Mouse (Mus musculus) forebrain, embryonic 12.5 days (tissue): ENCODE results near the gene Rdm1. TPM values are rescaled to one million over a fixed set of nuclear protein-coding genes. Genes with fewer than 3 reads are reported as not detected.
A peak's percentile ranks its signal among the peaks of the same experiment; 100 is the strongest.

Experiments used
- ATAC-seq: fragments of 200-750 bp; cut with Nextera tagmentation; 2 replicates; pipeline ENCODE4 v1.8.0; 2017; ENCODE audit warnings: moderate TSS enrichment; ENCODE audit not compliant: low FRiP score
- H3K27ac ChIP-seq: fragments of 300-500 bp; sonication (generic); 2 replicates; pipeline ENCODE4 v1.5.1; 2016; ENCODE audit warnings: mild to moderate bottlenecking
- H3K27me3 ChIP-seq: fragments of 300-500 bp; sonication (generic); 2 replicates; pipeline ENCODE4 v1.6.1; 2016; ENCODE audit warnings: mild to moderate bottlenecking
- H3K36me3 ChIP-seq: fragments of 300-500 bp; sonication (generic); replicated peaks from 2 replicates; pipeline ENCODE4 v1.6.1; 2016; ENCODE audit warnings: mild to moderate bottlenecking
- H3K4me1 ChIP-seq: fragments of 300-500 bp; sonication (generic); 2 replicates; pipeline ENCODE4 v1.6.1; 2016
- H3K4me2 ChIP-seq: fragments of 300-500 bp; sonication (generic); 2 replicates; pipeline ENCODE4 v1.6.1; 2016; ENCODE audit warnings: mild to moderate bottlenecking, moderate library complexity
- H3K4me3 ChIP-seq: fragments of 300-500 bp; sonication (generic); replicated peaks from 2 replicates; pipeline ENCODE4 v1.5.1; 2016; ENCODE audit warnings: mild to moderate bottlenecking
- H3K9ac ChIP-seq: fragments of 300-500 bp; sonication (generic); 2 replicates; pipeline ENCODE4 v1.6.1; 2016; ENCODE audit warnings: mild to moderate bottlenecking
- H3K9me3 ChIP-seq: fragments of 300-500 bp; sonication (generic); 2 replicates; pipeline ENCODE4 v1.6.1; 2016
- WGBS: fragments of 180-500 bp; shearing (Covaris S2); methylation state at CpG from one replicate; pipeline ENCODE4 v1.1.7; 2016; 5-methylcytosine and 5-hydroxymethylcytosine counted together
- polyA plus RNA-seq: library from polyadenylated mRNA; unstranded; fragments of >200 nt; fragmentation: Nextera tagmentation; extraction: Ambion mirVana; gene quantifications from 2 replicates; pipeline ENCODE4 v1.2.1, GENCODE M21; 2016

The Rdm1 gene
- polyA plus RNA-seq, 1 experiment from 2014 or later: 50.9 TPM

GRCm38 (mm10) chr11:101664825-101665635, 38.0 kb downstream of the Rdm1 start, which contains the start of gene Arl4d:
Gene Arl4d, plus strand, starts transcription at chr11:101665541.
- H3K9ac ChIP-seq: peak within 1 kb of the TSS; percentile 68
- H3K4me1 ChIP-seq: peaks cover 28% of the 10 kb centered on the region
- H3K27me3 ChIP-seq: peaks cover 12% of the 10 kb centered on the region
- peak within 1 kb of the TSS; percentile 58 for H3K4me3 ChIP-seq
- ATAC-seq: peak; percentile 96
- H3K27ac ChIP-seq: peak within 1 kb of the TSS; percentile 82
- H3K9me3 ChIP-seq: no peaks in the 10 kb centered on the region
- peak within 1 kb of the TSS; percentile 94 for H3K4me2 ChIP-seq
- no peaks in the 10 kb centered on the region for H3K36me3 ChIP-seq
- 8% methylated on average over 34 of the region's 34 CpGs for WGBS

- Histone ChIP-seq H3K4me1 (peaks cover 28% of the 10 kb centered on the region), H3K9ac (peak overlapping the region; percentile 68), H3K27me3 (peaks cover 12% of the 10 kb centered on the region), H3K27ac (peak overlapping the region; percentile 82), H3K36me3 (no peaks in the 10 kb centered on the region), H3K4me2 (peak overlapping the region; percentile 94), H3K9me3 (no peaks in the 10 kb centered on the region), H3K4me3 (peak overlapping the region; percentile 58)
- no peak for ATAC-seq
- WGBS: 2% methylated on average over 24 of the region's 24 CpGs
Observed at GRCm38 (mm10) chr11:101665636-101665992, 38.6 kb downstream of the Rdm1 start.

DNA sequence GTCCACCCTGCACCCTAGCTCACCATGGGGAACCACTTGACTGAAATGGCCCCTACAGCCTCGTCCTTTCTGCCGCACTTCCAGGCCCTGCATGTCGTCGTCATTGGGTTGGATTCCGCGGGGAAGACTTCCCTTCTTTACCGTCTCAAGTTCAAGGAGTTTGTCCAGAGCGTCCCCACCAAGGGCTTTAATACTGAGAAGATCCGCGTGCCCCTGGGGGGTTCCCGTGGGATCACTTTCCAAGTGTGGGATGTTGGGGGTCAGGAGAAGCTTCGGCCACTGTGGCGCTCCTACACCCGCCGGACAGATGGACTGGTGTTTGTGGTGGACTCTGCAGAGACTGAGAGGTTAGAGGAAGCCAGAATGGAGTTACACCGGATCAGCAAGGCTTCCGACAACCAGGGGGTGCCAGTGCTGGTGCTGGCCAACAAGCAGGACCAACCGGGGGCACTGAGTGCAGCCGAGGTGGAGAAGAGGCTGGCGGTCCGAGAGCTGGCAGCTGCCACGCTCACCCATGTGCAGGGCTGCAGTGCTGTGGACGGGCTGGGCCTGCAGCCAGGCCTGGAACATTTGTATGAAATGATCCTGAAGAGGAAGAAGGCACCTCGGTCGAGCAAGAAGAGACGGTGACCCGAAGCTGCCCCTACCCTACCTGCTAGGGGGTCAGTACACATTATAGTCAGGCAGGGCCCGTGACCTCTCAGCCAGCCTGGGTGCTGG, 39.8 kb downstream of the Rdm1 start:
- WGBS: 86% methylated on average over 28 of the region's 28 CpGs
- H3K36me3 ChIP-seq: no peaks in the 10 kb centered on the region
- H3K4me3 ChIP-seq: peak overlapping the region; percentile 58
- H3K4me2 ChIP-seq: peak overlapping the region; percentile 94
- H3K9me3 ChIP-seq: no peaks in the 10 kb centered on the region
- H3K27me3 ChIP-seq: peaks cover 12% of the 10 kb centered on the region
- no peak overlapping the region for H3K27ac ChIP-seq
- H3K9ac ChIP-seq: peak overlapping the region; percentile 47; the same call in 1 of the 2 replicates
- ATAC-seq: no peak
- H3K4me1 ChIP-seq: peaks cover 28% of the 10 kb centered on the region

GRCm38 (mm10) chr11:101667871-101668532, 41.0 kb downstream of the Rdm1 start:
- H3K4me2 ChIP-seq: peak overlapping the region; percentile 94
- 76% methylated on average over 14 of the region's 14 CpGs for WGBS
- H3K27ac ChIP-seq: peak overlapping the region; percentile 71
- H3K4me1 ChIP-seq: peaks cover 28% of the 10 kb centered on the region
- no peaks in the 10 kb centered on the region for H3K9me3 ChIP-seq
- H3K4me3 ChIP-seq: peak overlapping the region; percentile 19; the same call in 1 of the 2 replicates
- 0 out of 2 replicates have a peak overlapping the region, but pooled peaks have one; percentile 9 for H3K9ac ChIP-seq
- no peaks in the 10 kb centered on the region for H3K36me3 ChIP-seq
- no peak for ATAC-seq
- peaks cover 12% of the 10 kb centered on the region for H3K27me3 ChIP-seq

GRCm38 (mm10) chr11:101668546-101669261, 41.7 kb downstream of the Rdm1 start:
- 51% methylated on average over 10 of the region's 13 CpGs for WGBS
- Histone ChIP-seq H3K4me3 (peak overlapping the region; percentile 19; the same call in 1 of the 2 replicates), H3K4me2 (peak overlapping the region; percentile 94), H3K9ac (peak overlapping the region; percentile 25; the same call in 1 of the 2 replicates), H3K9me3 (no peaks in the 10 kb centered on the region), H3K36me3 (no peaks in the 10 kb centered on the region), H3K4me1 (peaks cover 28% of the 10 kb centered on the region), H3K27me3 (peaks cover 12% of the 10 kb centered on the region), H3K27ac (peak overlapping the region; percentile 71)
- no peak for ATAC-seq

- H3K27me3 ChIP-seq: peaks cover 12% of the 10 kb centered on the region
- no peak overlapping the region for H3K4me2 ChIP-seq
- no peaks in the 10 kb centered on the region for H3K36me3 ChIP-seq
- no peaks in the 10 kb centered on the region for H3K9me3 ChIP-seq
- H3K9ac ChIP-seq: no peak overlapping the region
- ATAC-seq: no peak
- WGBS: 81% methylated on average over 1 of the region's 1 CpGs
- H3K27ac ChIP-seq: no peak overlapping the region
- peaks cover 23% of the 10 kb centered on the region for H3K4me1 ChIP-seq
- no peak overlapping the region for H3K4me3 ChIP-seq
Observed at GRCm38 (mm10) chr11:101670334-101670733, 43.3 kb downstream of the Rdm1 start.

GRCm38 (mm10) chr11:101671255-101671654, 44.3 kb downstream of the Rdm1 start:
- H3K27me3 ChIP-seq: peaks cover 12% of the 10 kb centered on the region
- H3K4me2 ChIP-seq: no peak overlapping the region
- H3K9me3 ChIP-seq: no peaks in the 10 kb centered on the region
- ATAC-seq: no peak
- H3K9ac ChIP-seq: no peak overlapping the region
- H3K4me1 ChIP-seq: peaks cover 19% of the 10 kb centered on the region
- H3K4me3 ChIP-seq: no peak overlapping the region
- no peak overlapping the region for H3K27ac ChIP-seq
- H3K36me3 ChIP-seq: no peaks in the 10 kb centered on the region
- WGBS: 83% methylated on average over 4 of the region's 4 CpGs

- no peak overlapping the region for H3K27ac ChIP-seq
- no peaks in the 10 kb centered on the region for H3K36me3 ChIP-seq
- H3K4me3 ChIP-seq: no peak overlapping the region
- WGBS: 44% methylated on average over 16 of the region's 16 CpGs
- no peak for ATAC-seq
- no peak overlapping the region for H3K4me2 ChIP-seq
- H3K4me1 ChIP-seq: peaks cover 13% of the 10 kb centered on the region
- no peaks in the 10 kb centered on the region for H3K27me3 ChIP-seq
- no peak overlapping the region for H3K9ac ChIP-seq
- no peaks in the 10 kb centered on the region for H3K9me3 ChIP-seq
Observed at GRCm38 (mm10) chr11:101673010-101673642, 46.1 kb downstream of the Rdm1 start.

- H3K9ac ChIP-seq: no peak overlapping the region
- H3K4me2 ChIP-seq: no peak overlapping the region
- 90% methylated on average over 5 of the region's 5 CpGs for WGBS
- peaks cover 3% of the 10 kb centered on the region for H3K4me1 ChIP-seq
- H3K9me3 ChIP-seq: no peaks in the 10 kb centered on the region
- no peak for ATAC-seq
- H3K4me3 ChIP-seq: no peak overlapping the region
- no peak overlapping the region for H3K27ac ChIP-seq
- H3K27me3 ChIP-seq: no peaks in the 10 kb centered on the region
- H3K36me3 ChIP-seq: no peaks in the 10 kb centered on the region
Observed at GRCm38 (mm10) chr11:101674106-101674505, 47.1 kb downstream of the Rdm1 start.

DNA sequence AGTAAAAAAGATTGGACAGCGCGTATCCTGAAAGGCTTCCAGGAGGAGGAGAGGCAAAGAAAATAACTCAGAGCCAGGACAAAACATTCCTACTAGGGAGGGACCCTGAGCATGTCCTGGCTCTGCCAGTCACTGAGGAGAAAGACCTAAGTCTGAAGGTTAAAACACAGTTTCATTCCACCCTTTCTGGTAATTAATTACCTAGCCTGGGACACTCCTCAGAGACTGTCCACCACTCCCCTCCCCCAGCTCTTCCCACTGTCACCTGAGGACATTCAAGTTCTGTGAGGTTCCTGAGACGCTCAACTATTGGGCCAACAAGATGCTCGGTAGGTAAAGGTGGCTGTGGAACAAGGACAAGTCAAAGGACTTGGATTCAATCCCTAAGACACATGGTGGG, 48.4 kb downstream of the Rdm1 start:
- Histone ChIP-seq H3K4me2 (no peak overlapping the region), H3K36me3 (no peaks in the 10 kb centered on the region), H3K9me3 (no peaks in the 10 kb centered on the region), H3K4me3 (no peak overlapping the region), H3K27ac (no peak overlapping the region), H3K27me3 (no peaks in the 10 kb centered on the region), H3K9ac (no peak overlapping the region), H3K4me1 (peaks cover 4% of the 10 kb centered on the region; the same call in 1 of the 2 replicates)
- WGBS: 92% methylated on average over 4 of the region's 4 CpGs
- no peak for ATAC-seq

DNA sequence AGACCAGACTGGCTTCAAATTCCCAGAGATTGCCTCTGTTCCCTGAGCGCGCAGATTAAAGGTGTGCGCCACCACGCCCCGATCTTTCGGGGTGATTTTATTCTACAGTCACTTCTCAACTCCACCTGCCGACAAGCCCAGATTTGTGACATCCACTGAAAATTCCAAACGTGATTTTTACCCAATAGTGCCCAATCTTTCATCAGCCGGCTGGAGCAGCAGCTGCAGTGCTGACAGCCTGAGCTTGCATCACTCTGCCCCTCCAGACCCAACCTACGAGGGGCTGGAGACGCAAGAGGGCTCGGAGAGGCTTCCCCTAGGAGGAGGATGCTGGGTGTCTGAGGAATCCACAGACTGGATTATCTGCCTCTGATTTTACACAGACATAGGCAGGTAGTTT, 50.7 kb downstream of the Rdm1 start:
- Histone ChIP-seq H3K9ac (no peak overlapping the region), H3K9me3 (no peaks in the 10 kb centered on the region), H3K27me3 (no peaks in the 10 kb centered on the region), H3K4me3 (no peak overlapping the region), H3K36me3 (no peaks in the 10 kb centered on the region), H3K27ac (no peak overlapping the region), H3K4me2 (no peak overlapping the region), H3K4me1 (peaks cover 15% of the 10 kb centered on the region)
- WGBS: 86% methylated on average over 12 of the region's 12 CpGs
- ATAC-seq: no peak
